Mouse (Mus musculus) lung, embryonic 14.5 days (tissue): ENCODE results near the gene Sipa1l1. TPM values are rescaled to one million over a fixed set of nuclear protein-coding genes. Genes with fewer than 3 reads are reported as not detected.
A peak's percentile ranks its signal among the peaks of the same experiment; 100 is the strongest.

ENCODE experiments used
- ATAC-seq: fragments of 200-750 bp; cut with Nextera tagmentation; 2 replicates; pipeline ENCODE4 v1.8.0; 2017; ENCODE audit warnings: mild to moderate bottlenecking, moderate TSS enrichment, moderate library complexity; ENCODE audit not compliant: insufficient read depth
- DNase-seq: peaks from one replicate; pipeline ENCODE4 v3.0.0-alpha.2; 2015
- H3K27ac ChIP-seq: fragments of 300-500 bp; sonication (generic); 2 replicates; pipeline ENCODE4 v1.5.1; 2014; ENCODE audit warnings: low read depth, mild to moderate bottlenecking, moderate library complexity
- H3K27me3 ChIP-seq: fragments of 300-500 bp; sonication (generic); 2 replicates; pipeline ENCODE4 v1.6.1; 2014; ENCODE audit warnings: low read length, control low read depth; ENCODE audit not compliant: insufficient read depth
- H3K36me3 ChIP-seq: fragments of 300-500 bp; sonication (generic); 2 replicates; pipeline ENCODE4 v1.6.1; 2014; ENCODE audit warnings: control low read depth; ENCODE audit not compliant: insufficient read depth
- H3K4me1 ChIP-seq: fragments of 300-500 bp; sonication (generic); 2 replicates; pipeline ENCODE4 v1.6.1; 2014; ENCODE audit warnings: antibody characterized with exemption, control low read depth; ENCODE audit not compliant: insufficient read depth
- H3K4me2 ChIP-seq: fragments of 300-500 bp; sonication (generic); 2 replicates; pipeline ENCODE4 v1.6.1; 2014; ENCODE audit warnings: mild to moderate bottlenecking
- H3K4me3 ChIP-seq: fragments of 300-500 bp; sonication (generic); 2 replicates; pipeline ENCODE4 v1.5.1; 2014; ENCODE audit warnings: low read depth, low read length
- H3K9ac ChIP-seq: fragments of 300-500 bp; sonication (generic); 2 replicates; pipeline ENCODE4 v1.6.1; 2014
- H3K9me3 ChIP-seq: fragments of 300-500 bp; sonication (generic); 2 replicates; pipeline ENCODE4 v1.6.1; 2016; ENCODE audit warnings: low read depth, low read length, control low read depth
- CTCF ChIP-seq: IDR thresholded peaks from 2 replicates; pipeline ENCODE4 v1.5.1; 2016; ENCODE audit warnings: antibody characterized with exemption, low read depth
- WGBS: fragments of 180-500 bp; shearing (Covaris S2); extraction: QIAGEN DNeasy Blood & Tissue Kit; methylation state at CpG from one replicate; pipeline ENCODE4 v1.1.7; 2014; 5-methylcytosine and 5-hydroxymethylcytosine counted together
- polyA plus RNA-seq: library from polyadenylated mRNA; unstranded; fragments of >200 nt; fragmentation: Nextera tagmentation; extraction: Ambion mirVana; gene quantifications from 2 replicates; pipeline ENCODE4 v1.2.1, GENCODE M21; 2014

The Sipa1l1 gene
- polyA plus RNA-seq, 1 experiment from 2014 or later = 30.5 TPM

DNA sequence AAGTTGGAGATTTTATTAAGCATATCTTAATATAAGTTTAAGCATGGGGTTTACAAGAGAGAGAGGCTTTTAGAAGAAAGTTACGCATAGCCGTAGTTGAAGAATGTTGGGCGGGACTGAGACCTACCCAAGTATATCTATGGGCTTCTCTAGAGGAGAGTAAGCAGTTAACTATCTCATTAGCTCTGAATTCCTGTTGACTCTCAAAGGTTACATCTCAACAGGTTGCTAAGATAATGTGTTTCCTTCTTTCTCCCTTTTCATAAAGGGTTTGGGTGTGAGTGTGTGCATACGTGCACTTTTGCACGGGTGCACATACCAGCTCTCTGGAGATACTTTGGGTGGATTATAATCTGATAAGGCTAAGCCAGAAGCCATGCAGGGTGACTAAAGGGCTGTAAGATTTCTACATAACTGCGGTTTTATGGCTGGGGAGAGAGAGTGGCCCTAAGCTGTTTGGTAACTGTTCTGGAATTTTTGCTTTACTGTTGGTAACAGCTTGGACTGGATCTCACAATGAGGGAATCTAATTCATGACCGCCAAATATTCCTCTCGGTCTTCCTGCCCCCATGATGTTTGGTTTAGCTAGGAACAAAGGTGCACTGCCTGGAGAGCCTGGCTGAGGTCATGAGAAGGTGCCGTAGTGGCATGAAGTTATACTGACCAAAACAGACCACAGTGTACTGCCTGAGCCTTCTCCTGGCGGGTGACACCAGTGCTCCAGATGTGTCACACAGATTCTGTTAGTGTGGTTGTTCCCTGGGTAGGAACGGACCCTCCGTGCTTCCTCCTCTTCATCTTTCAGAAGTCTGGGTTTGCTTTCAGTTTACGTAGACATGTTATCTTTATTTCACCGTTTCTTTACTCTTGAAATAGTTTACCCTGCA is 78.5 kb downstream of the Sipa1l1 start:
- Histone ChIP-seq H3K27ac (no peak overlapping the region), H3K9ac (no peak overlapping the region), H3K4me2 (no peak overlapping the region), H3K27me3 (no peaks in the 10 kb centered on the region), H3K4me3 (no peak overlapping the region), H3K4me1 (no peaks in the 10 kb centered on the region), H3K36me3 (no peaks in the 10 kb centered on the region), H3K9me3 (no peaks in the 10 kb centered on the region)
- no peak for ATAC-seq
- no peak for TF ChIP-seq CTCF
- 80% methylated on average over 14 of the region's 14 CpGs for WGBS
- DNase-seq = no peak

DNA sequence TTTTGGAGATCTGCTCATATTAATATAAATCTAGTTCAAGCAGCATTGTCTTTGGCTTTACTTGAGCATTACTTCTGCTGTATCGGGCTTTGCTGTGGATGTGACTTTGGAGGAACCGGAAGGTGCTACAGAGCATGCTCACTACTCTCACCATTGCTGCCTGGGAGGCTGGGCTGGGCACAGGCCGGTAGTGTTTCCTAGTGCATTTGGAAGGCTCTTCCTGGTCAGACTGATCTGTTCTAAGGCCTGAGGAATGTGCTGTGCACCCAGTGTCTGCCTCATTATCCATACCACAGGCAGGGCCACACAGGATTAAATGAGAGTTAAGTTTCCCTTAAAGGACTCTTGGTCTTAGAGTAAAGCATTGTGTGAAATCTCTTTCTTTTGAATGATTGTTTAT is 79.4 kb downstream of the Sipa1l1 start:
- H3K4me1 ChIP-seq = no peaks in the 10 kb centered on the region
- no peak overlapping the region for H3K4me3 ChIP-seq
- H3K9ac ChIP-seq = no peak overlapping the region
- no peaks in the 10 kb centered on the region for H3K36me3 ChIP-seq
- DNase-seq (no peak), ATAC-seq (no peak)
- H3K4me2 ChIP-seq = no peak overlapping the region
- no peak overlapping the region for H3K27ac ChIP-seq
- no peaks in the 10 kb centered on the region for H3K27me3 ChIP-seq
- no peak for TF ChIP-seq CTCF
- H3K9me3 ChIP-seq = no peaks in the 10 kb centered on the region
- 82% methylated on average over 3 of the region's 3 CpGs for WGBS

DNA sequence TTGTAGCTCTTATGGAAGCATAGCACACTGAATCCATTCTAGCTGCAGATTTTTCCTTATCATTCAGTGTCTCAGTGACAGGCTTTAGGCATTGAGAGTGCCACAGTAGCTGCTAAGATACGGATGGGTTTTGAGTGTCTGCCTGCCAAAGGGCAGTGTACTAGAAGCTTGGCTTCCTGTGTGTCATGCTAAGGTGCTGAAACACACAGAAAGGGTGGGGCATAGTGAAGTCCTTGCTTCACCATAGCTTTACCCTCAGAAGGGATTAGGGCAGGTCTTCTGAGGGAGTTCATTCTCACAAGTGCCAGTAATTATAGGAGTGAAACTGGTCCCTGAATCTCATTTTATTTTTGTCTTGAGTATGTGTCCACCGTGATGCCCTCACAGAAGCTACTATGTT is 82.2 kb downstream of the Sipa1l1 start:
- H3K27ac ChIP-seq = no peak overlapping the region
- ATAC-seq (no peak), DNase-seq (no peak)
- no peaks in the 10 kb centered on the region for H3K9me3 ChIP-seq
- no peak overlapping the region for H3K4me3 ChIP-seq
- no peak overlapping the region for H3K4me2 ChIP-seq
- WGBS = 83% methylated on average over 2 of the region's 2 CpGs
- H3K27me3 ChIP-seq = no peaks in the 10 kb centered on the region
- H3K9ac ChIP-seq = no peak overlapping the region
- TF ChIP-seq CTCF = no peak
- no peaks in the 10 kb centered on the region for H3K36me3 ChIP-seq
- no peaks in the 10 kb centered on the region for H3K4me1 ChIP-seq

DNA sequence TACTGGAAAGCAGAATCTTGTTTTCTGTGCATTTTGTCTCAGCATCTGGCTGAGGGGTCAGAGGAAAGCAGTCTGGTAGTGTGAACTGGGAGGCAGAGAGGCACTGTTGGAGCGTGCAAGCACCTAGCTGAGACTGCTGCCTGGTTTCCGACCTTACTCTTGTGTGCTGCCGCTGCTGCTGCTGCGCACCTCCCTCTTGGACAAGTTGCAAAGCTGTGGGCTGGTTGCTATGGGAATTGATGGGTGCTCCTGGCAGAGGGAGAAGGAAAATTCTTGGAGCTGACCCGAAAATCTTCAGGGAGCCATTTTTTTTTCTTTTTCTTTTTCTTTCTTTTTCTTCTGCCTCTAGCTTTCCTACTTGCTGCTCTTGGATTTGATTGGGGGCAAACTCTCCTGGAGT is 85.0 kb downstream of the Sipa1l1 start:
- Histone ChIP-seq H3K4me3 (no peak overlapping the region), H3K4me1 (no peaks in the 10 kb centered on the region), H3K4me2 (no peak overlapping the region), H3K27ac (no peak overlapping the region), H3K9ac (no peak overlapping the region), H3K36me3 (no peaks in the 10 kb centered on the region), H3K9me3 (no peaks in the 10 kb centered on the region), H3K27me3 (no peaks in the 10 kb centered on the region)
- no peak; the same call in 1 of the 2 replicates for ATAC-seq
- peak; percentile 62 for DNase-seq
- WGBS = 62% methylated on average over 5 of the region's 5 CpGs
- no peak for TF ChIP-seq CTCF

DNA sequence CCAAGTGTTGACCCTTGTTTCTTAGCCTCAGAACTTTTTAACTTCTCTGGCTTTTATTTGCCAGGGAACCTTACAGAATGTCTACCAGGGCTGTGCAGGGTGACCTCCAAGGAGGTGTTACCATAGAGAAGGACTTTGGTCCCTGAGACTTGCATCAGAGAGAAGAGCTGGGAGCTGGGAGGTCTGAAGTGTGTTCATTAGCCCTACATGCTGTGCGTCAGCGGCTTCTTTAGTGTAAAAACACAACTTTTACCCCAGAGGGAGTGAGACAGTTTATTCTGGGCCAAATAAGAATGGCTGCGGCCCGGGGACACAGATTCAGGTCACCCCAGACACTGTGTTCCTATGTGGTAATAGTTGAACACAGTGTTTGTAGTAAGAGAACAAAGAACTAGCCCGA is 86.9 kb downstream of the Sipa1l1 start:
- Histone ChIP-seq H3K36me3 (no peaks in the 10 kb centered on the region), H3K27ac (no peak overlapping the region), H3K4me2 (no peak overlapping the region), H3K9ac (no peak overlapping the region), H3K9me3 (no peaks in the 10 kb centered on the region), H3K27me3 (no peaks in the 10 kb centered on the region), H3K4me1 (no peaks in the 10 kb centered on the region), H3K4me3 (no peak overlapping the region)
- ATAC-seq = no peak
- no peak for TF ChIP-seq CTCF
- 69% methylated on average over 5 of the region's 5 CpGs for WGBS
- DNase-seq = no peak

DNA sequence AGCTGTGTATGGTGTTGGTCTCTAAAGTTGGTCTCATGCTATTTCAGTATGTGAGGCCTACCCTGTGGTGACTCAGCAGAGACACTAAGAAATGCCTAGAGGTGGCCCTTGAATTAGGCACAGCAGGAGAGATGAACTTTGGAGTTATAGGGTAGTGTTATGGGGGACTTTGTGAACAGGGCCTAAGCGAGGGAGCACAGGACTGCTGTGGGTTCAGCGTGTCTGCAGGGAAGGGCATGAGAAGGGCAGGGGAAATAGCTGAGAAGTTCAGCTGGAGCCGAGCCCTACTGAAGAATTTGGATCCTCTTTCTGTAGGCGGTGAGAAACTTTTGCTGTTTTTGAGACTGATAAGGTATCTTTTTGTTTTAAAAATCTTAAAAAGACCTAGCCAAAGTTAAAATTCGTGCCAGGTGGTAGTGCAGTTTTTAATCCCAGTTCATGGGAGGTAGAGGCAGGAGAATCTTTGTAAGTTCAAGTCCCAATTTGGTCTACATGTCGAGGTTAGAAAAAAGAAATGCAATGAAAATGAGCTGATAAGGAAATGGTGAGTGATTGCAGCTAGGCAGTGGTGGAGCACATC is 87.9 kb downstream of the Sipa1l1 start:
- Histone ChIP-seq H3K9ac (no peak overlapping the region), H3K4me3 (no peak overlapping the region), H3K4me1 (no peaks in the 10 kb centered on the region), H3K27me3 (no peaks in the 10 kb centered on the region), H3K4me2 (no peak overlapping the region), H3K27ac (no peak overlapping the region), H3K9me3 (no peaks in the 10 kb centered on the region), H3K36me3 (no peaks in the 10 kb centered on the region)
- DNase-seq (no peak), ATAC-seq (no peak)
- WGBS = 85% methylated on average over 6 of the region's 6 CpGs
- TF ChIP-seq CTCF = no peak

DNA sequence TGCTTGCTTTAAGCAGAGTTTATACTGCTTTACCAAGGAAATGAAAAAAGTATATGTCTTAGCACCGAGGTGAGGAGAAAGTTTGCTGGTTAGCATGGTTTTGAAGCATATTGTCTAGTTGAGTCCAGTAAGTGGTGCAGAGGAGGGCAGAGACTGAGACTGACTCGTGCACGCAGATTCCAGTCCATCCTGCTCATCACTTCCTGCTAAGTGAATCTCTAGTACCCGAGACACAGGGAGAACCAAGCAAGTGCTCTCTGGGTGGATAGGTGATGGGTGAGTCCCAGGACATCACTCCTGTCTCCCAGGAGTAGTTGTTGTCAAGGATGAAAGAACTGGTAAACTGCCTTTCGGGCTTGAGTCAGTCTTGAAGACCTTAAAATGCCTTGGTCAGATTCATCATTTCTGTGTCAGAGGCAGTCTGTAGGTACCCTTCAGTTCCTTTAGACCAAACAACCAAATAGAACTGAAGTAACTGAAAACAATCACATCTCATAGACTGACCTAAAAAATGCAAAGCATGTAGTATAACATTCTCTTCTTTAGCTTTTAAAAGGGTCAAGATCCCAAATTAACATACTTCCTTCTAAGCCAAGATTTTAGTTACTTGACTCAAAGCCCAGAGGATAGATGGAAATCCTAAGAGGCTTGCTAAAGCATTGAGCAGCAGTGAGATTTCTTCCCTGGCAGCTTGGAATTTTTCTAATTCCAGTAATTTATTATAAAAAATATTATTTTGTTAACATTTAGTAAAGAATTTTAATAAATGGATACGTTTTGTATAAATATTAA is 89.1 kb downstream of the Sipa1l1 start:
- H3K27me3 ChIP-seq = no peaks in the 10 kb centered on the region
- no peaks in the 10 kb centered on the region for H3K36me3 ChIP-seq
- 72% methylated on average over 6 of the region's 6 CpGs for WGBS
- no peaks in the 10 kb centered on the region for H3K4me1 ChIP-seq
- no peaks in the 10 kb centered on the region for H3K9me3 ChIP-seq
- no peak for ATAC-seq
- peak; percentile 49 for DNase-seq
- no peak overlapping the region for H3K4me3 ChIP-seq
- H3K27ac ChIP-seq = peak overlapping the region; percentile 24; the same call in 1 of the 2 replicates
- H3K9ac ChIP-seq = no peak overlapping the region
- TF ChIP-seq CTCF = no peak
- H3K4me2 ChIP-seq = no peak overlapping the region
